Mouse (Mus musculus): ENCODE measurements at regions not wholly inside any gene's neighbourhood (a gene's known extent, or its start where the extent isn't known, plus 50 kb on each side); places are given as distances from the start of the nearest gene placed in this dataset.

DNA sequence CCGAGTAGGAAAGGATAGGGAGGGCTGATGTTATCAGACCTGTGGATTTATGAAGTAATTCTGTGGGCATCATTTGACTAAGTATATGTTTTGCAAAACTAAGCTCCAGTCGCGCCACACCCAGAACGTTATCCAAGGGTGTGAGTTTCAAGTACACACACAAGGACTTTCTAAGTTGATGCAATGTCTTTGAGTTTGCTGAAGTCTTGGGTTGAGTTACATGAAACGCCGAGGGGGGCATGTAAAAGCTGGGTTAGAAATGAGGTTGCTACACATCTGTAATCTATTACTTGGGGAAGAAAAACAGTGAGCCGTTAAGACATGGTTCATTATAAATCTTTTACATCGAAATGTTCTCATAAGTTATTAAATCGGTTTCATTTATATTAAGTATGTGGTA is 102.1 kb upstream of the Cnot2 start:
- H3K4me1 ChIP-seq = no peaks in the 10 kb centered on the region
- peaks cover 7% of the 10 kb centered on the region; the same call in 1 of the 2 replicates for H3K9me3 ChIP-seq
- no peak overlapping the region for H3K27ac ChIP-seq (replicated peaks)
- no peak overlapping the region for H3K4me2 ChIP-seq (replicated peaks)
- ATAC-seq (ENCODE audit: low FRiP score, low read depth) = no peak
- H3K9ac ChIP-seq (replicated peaks) = no peak overlapping the region
- no peak overlapping the region for H3K4me3 ChIP-seq
- no peaks in the 10 kb centered on the region for H3K27me3 ChIP-seq
- H3K36me3 ChIP-seq = no peaks in the 10 kb centered on the region
- WGBS = 81% methylated on average over 9 of the region's 9 CpGs

DNA sequence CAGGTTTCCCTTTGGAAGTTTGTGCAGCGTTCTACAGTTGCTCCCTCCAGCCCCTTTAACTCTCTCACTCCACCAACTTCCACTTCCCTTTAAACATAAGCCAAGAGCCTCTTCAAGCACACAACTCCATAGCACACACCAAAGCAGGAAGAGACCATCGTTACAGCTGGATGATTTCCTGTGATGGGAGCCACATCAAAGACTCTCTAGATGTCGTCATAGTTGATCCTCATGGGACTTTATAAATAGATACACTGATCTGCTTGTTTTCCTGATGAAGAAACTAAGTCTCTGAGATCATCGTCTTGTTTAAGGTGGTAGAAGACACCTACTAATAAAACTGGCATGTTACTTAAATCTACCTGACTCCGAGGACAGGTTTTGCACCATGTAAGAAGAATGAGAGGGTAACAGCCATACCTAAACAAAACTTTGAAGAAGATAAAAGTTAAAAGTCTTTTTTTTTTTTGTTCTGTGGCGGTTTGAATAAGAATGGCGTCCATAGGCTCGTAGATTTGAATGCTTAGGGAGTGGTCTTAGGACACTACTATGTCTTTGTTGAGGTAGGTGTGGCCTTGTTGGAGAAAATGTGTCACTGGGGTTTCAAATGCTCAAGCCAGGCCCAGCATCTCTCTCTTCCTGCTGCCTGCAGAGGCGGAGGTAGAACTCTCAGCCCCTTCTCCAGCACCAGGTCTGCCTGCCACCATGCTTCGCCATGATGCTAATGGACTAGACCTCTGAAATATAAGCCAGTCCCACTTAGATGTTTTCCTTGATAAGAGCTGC is 97.8 kb upstream of the Cnot2 start:
- H3K27ac ChIP-seq (replicated peaks) = no peak overlapping the region
- H3K9ac ChIP-seq (replicated peaks) = no peak overlapping the region
- ATAC-seq (ENCODE audit: low FRiP score, low read depth) = no peak
- no peak overlapping the region for H3K4me3 ChIP-seq
- H3K4me1 ChIP-seq = no peaks in the 10 kb centered on the region
- H3K36me3 ChIP-seq = no peaks in the 10 kb centered on the region
- peaks cover 7% of the 10 kb centered on the region; the same call in 1 of the 2 replicates for H3K9me3 ChIP-seq
- WGBS = 90% methylated on average over 10 of the region's 10 CpGs
- no peaks in the 10 kb centered on the region for H3K27me3 ChIP-seq
- H3K4me2 ChIP-seq (replicated peaks) = no peak overlapping the region

DNA sequence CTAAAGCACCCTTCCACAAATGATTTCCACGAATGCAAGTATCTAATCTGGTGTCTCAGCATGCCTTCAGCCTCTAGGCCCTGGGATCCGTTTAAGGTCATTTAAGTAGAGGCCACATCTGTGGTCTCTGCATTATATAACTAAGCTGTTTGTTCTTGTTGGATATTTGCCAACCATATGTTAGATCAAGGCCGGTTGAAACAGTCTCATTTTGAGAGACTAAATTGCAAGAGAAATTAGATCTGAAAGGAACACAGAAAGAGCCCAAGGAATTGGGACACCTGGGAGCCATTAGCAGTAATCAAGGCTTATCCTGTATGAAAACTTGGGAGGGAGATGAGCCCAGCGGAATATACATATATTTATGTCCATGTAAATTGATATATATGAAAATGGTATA is 96.6 kb upstream of the Cnot2 start:
- 67% methylated on average over 4 of the region's 4 CpGs for WGBS
- ATAC-seq (ENCODE audit: low FRiP score, low read depth) = no peak
- Histone ChIP-seq H3K4me3 (no peak overlapping the region), H3K36me3 (no peaks in the 10 kb centered on the region), H3K4me1 (no peaks in the 10 kb centered on the region), H3K27me3 (no peaks in the 10 kb centered on the region), H3K9ac (replicated peaks) (no peak overlapping the region), H3K4me2 (replicated peaks) (no peak overlapping the region), H3K9me3 (peaks cover 7% of the 10 kb centered on the region; the same call in 1 of the 2 replicates), H3K27ac (replicated peaks) (no peak overlapping the region)

DNA sequence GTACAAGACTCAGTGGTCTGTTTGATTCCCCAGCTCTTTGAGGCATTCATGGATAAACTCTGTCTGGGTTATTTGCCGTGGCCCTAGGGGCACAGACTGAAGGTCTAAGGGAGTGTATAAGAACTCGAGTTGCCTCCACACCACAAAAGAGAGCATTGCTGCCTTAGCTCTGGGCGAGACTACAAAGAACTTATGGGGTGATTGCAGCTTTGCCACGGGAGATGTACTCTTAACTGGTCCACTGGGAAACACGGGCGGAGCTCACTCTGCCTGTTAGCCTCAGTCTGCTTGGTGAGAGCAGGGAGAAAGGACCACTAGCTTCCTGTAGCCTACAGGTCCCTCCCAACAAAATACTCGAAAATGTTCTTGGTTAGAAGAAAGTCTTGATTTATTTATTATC is 93.9 kb upstream of the Cnot2 start:
- 79% methylated on average over 7 of the region's 7 CpGs for WGBS
- no peak overlapping the region for H3K4me3 ChIP-seq
- H3K36me3 ChIP-seq = no peaks in the 10 kb centered on the region
- no peak overlapping the region for H3K9ac ChIP-seq (replicated peaks)
- no peaks in the 10 kb centered on the region for H3K9me3 ChIP-seq
- ATAC-seq (ENCODE audit: low FRiP score, low read depth) = no peak
- no peak overlapping the region for H3K4me2 ChIP-seq (replicated peaks)
- no peaks in the 10 kb centered on the region for H3K4me1 ChIP-seq
- no peak overlapping the region for H3K27ac ChIP-seq (replicated peaks)
- no peaks in the 10 kb centered on the region for H3K27me3 ChIP-seq

DNA sequence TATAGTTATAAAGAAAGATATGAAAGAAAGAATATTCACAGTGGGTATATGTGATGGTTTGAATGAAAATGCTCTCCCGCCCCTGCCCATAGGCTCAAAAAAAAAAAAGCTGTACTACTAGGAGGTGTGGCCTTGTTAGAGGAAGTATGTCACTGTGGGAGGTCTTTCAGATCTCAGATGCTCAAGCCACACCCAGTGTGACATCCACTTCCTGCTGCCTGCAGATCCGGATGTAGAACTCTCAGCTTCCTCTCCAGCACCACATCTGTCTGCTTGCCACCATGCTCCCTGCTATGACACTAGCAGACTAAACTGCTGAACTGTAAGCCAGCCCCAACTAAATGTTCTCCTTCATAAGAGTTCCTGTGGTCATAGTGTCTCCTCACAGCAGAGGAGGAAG is 93.0 kb upstream of the Cnot2 start:
- no peak for ATAC-seq (ENCODE audit: low FRiP score, low read depth)
- H3K9me3 ChIP-seq = no peaks in the 10 kb centered on the region

DNA sequence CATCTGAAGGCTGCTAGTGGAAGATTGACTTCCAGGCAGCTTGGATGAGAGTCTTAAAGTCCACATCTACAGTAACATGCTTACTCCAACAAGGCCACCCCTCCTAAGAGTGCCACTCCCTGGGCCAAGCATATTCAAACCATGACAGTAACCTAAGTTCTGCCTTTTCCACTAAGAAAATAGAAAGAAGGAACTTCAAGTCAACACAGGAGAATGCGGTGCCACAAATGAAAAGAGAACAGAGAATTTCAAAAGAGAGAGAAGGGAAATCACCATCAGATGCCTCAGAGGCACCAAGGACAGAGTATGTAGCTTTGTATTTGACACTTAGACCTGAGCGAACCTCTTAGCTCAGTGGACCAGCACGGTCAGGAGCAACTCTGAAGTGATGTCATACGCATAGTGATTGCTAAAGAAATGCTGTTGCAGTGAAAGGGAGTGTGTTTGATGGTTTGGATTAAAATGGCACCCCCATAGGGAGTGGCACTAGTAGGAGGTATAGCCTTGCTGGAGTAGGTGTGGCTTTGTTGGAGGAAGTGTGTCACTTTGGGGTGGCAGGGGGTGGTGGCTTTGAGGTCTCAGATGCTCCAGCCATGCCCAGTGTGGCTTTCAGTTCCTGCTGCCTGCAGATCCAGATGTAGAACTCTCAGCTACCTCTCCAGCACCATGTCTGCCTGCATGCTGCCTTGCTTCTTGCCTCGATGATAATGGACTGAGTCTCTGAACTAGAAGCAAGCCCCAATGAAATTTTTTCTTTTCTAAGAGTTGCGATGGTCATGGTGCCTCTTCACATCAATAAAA is 77.1 kb upstream of the Cnot2 start:
- Histone ChIP-seq H3K4me1 (no peaks in the 10 kb centered on the region), H3K9me3 (no peaks in the 10 kb centered on the region), H3K4me2 (replicated peaks) (no peak overlapping the region), H3K27ac (replicated peaks) (no peak overlapping the region), H3K36me3 (no peaks in the 10 kb centered on the region), H3K9ac (replicated peaks) (no peak overlapping the region), H3K4me3 (no peak overlapping the region), H3K27me3 (no peaks in the 10 kb centered on the region)
- ATAC-seq (ENCODE audit: low FRiP score, low read depth) = no peak
- WGBS = 92% methylated on average over 6 of the region's 6 CpGs

More for the DNA sequence above, 93.0 kb upstream of the Cnot2 start:
- H3K4me2 ChIP-seq (replicated peaks) = no peak overlapping the region
- H3K4me1 ChIP-seq = no peaks in the 10 kb centered on the region
- H3K36me3 ChIP-seq = no peaks in the 10 kb centered on the region
- H3K27ac ChIP-seq (replicated peaks) = no peak overlapping the region
- no peak overlapping the region for H3K4me3 ChIP-seq
- H3K9ac ChIP-seq (replicated peaks) = no peak overlapping the region
- H3K27me3 ChIP-seq = no peaks in the 10 kb centered on the region
- 79% methylated on average over 2 of the region's 2 CpGs for WGBS

DNA sequence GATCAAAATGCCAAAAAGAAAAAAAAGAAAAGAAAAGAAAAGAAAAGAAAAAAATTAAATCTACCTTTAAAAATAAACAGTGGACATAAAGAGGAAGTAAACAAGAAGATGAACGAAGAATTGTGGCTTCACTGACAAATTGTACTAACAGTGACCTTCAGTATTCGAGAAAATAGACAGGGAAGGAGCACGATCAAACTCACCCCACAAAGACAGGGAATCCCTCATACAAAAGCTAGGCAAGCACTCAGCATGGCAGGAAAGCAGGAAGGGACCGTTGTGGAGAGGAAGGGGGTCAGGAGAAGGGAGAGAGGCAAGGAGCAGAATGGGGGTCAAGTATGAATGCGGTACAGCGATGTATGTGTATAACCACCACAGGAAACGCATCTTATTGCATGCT is 74.6 kb upstream of the Cnot2 start:
- H3K36me3 ChIP-seq = no peaks in the 10 kb centered on the region
- no peak for ATAC-seq (ENCODE audit: low FRiP score, low read depth)
- no peaks in the 10 kb centered on the region for H3K4me1 ChIP-seq
- H3K4me2 ChIP-seq (replicated peaks) = no peak overlapping the region
- no peak overlapping the region for H3K9ac ChIP-seq (replicated peaks)
- 61% methylated on average over 7 of the region's 7 CpGs for WGBS
- H3K27me3 ChIP-seq = no peaks in the 10 kb centered on the region
- H3K9me3 ChIP-seq = no peaks in the 10 kb centered on the region
- no peak overlapping the region for H3K27ac ChIP-seq (replicated peaks)
- H3K4me3 ChIP-seq = no peak overlapping the region

DNA sequence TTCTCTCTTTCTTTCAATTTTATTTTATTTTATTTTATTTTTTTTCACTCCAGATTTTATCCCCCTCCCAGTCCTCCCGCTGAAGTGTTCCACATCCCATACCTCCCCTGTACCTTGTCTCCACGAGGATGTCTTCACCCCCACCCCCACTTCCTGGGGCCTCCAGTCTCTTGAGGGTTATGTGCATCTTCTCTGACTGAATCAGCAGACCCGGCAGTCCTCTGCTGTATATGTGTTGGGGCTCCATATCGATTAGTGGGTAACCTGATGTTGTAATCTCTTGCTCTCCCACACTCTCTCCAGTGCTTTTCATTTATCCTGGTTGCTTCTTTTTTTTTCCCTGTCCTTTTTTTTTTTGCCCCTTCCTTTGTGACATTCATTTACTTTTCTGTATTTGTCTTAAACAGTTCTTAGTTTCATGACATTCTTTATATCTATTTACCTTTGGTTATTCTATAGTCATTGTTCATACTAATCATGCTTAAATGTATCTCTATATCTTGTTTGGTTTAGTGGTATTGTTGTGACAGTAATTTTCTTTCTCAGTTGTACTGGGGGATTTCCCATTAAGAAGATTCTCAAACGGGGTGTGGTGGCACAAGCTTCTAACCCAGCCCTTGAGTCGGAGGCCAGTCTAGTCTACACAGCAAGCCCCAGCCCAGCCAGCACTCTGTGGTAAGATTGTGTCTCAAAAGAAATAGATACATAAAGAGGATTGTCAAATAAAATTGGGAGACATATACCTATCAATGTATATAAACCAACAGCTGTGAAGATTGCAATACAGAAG is 73.9 kb upstream of the Cnot2 start:
- Histone ChIP-seq H3K4me3 (no peak overlapping the region), H3K9me3 (no peaks in the 10 kb centered on the region), H3K27ac (replicated peaks) (no peak overlapping the region), H3K4me2 (replicated peaks) (no peak overlapping the region), H3K4me1 (no peaks in the 10 kb centered on the region), H3K27me3 (no peaks in the 10 kb centered on the region), H3K9ac (replicated peaks) (no peak overlapping the region), H3K36me3 (no peaks in the 10 kb centered on the region)
- WGBS = 79% methylated on average over 6 of the region's 6 CpGs
- ATAC-seq (ENCODE audit: low FRiP score, low read depth) = no peak

DNA sequence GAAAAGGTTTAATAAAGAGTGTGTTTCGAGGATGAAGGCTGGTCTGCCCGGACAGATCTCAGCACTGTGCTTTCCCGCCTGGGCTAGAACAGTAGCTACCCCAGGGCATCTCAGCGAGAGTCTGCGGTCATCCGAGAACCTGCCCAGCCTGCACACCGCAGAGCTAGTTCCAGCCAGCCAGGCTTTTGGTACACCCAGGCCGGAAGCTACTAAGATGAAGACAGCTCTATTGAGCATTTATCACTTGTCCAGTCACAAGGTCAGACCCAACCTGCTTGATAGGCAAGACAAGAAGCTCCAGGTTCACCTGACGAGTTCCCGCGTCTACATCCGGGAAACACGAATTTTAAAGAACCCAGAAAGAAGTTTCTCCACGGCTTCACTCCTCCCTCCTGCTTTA is 72.8 kb upstream of the Cnot2 start:
- Histone ChIP-seq H3K9me3 (no peaks in the 10 kb centered on the region), H3K4me1 (no peaks in the 10 kb centered on the region), H3K9ac (replicated peaks) (no peak overlapping the region), H3K4me3 (no peak overlapping the region), H3K27ac (replicated peaks) (no peak overlapping the region), H3K27me3 (no peaks in the 10 kb centered on the region), H3K36me3 (no peaks in the 10 kb centered on the region), H3K4me2 (replicated peaks) (no peak overlapping the region)
- 92% methylated on average over 14 of the region's 14 CpGs for WGBS
- ATAC-seq (ENCODE audit: low FRiP score, low read depth) = no peak

DNA sequence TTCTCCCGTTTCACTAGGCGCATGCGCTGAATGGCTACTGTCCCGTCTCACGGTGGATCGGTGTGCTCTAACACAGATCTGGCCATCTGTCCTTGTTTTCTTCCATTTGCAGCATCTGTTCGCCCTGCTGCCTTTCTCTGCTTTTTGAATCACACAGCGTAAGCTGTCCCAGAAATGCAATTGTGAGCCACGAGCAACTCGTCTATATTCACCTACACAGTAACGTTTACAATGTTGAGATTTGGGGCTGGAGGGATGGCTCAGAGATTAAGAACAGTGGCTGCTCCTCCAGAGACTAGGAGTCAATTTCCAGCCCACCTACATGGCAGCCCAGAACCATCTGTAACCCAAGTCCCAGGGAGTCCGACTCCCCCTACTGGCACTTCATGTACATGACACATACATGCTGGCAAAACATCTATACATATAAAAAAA is 72.2 kb upstream of the Cnot2 start:
- no peak overlapping the region for H3K4me2 ChIP-seq (replicated peaks)
- H3K36me3 ChIP-seq = no peaks in the 10 kb centered on the region
- H3K27me3 ChIP-seq = no peaks in the 10 kb centered on the region
- H3K4me1 ChIP-seq = no peaks in the 10 kb centered on the region
- no peaks in the 10 kb centered on the region for H3K9me3 ChIP-seq
- no peak overlapping the region for H3K9ac ChIP-seq (replicated peaks)
- no peak for ATAC-seq (ENCODE audit: low FRiP score, low read depth)
- no peak overlapping the region for H3K27ac ChIP-seq (replicated peaks)
- no peak overlapping the region for H3K4me3 ChIP-seq
- 70% methylated on average over 12 of the region's 12 CpGs for WGBS

DNA sequence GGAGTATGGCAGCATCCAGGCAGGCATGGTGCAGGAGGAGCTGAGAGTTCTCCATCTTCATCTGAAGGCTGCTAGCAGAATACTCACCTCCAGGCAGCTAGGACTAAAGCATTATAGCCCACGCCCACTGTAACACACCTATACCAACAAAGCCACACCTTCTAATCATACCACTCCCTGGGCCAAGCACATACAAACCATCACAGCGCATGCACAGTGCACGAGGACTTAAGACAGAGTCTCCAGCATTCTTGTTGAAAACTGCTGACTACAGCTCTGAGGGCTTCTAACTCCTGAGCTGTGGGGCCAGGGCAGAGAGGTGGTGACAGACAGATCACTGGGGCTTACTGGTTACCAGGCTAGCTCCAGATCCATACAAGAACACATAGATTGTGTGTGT is 68.0 kb upstream of the Cnot2 start:
- H3K27me3 ChIP-seq = no peaks in the 10 kb centered on the region
- no peak overlapping the region for H3K4me2 ChIP-seq (replicated peaks)
- no peak overlapping the region for H3K4me3 ChIP-seq
- H3K4me1 ChIP-seq = 0 out of 2 replicates have a peak, but pooled peaks cover 2% of the 10 kb centered on the region
- no peak for ATAC-seq (ENCODE audit: low FRiP score, low read depth)
- no peaks in the 10 kb centered on the region for H3K9me3 ChIP-seq
- no peak overlapping the region for H3K27ac ChIP-seq (replicated peaks)
- H3K9ac ChIP-seq (replicated peaks) = no peak overlapping the region
- no peaks in the 10 kb centered on the region for H3K36me3 ChIP-seq
- WGBS = 94% methylated on average over 3 of the region's 3 CpGs

DNA sequence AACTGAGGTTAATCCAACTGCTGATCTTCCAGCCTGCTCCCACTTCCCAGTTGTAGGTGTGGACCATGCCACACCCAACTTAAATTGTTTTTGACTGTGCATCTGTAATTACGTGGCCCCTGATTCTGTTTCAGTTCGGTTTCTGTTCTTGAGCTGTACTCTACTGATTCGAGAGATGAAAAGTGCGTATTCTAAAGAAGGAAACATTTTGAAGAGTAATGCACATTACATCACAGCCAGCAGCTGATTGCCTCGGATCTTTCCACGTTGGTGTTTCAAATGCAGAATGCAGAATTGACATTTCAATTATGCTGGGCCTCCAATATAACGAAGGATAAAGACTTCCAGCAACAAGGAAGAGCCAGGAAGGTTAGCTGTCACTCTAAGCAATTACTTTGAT is 64.7 kb upstream of the Cnot2 start:
- Histone ChIP-seq H3K4me1 (0 out of 2 replicates have a peak, but pooled peaks cover 2% of the 10 kb centered on the region), H3K36me3 (no peaks in the 10 kb centered on the region), H3K27ac (replicated peaks) (no peak overlapping the region), H3K9me3 (no peaks in the 10 kb centered on the region), H3K9ac (replicated peaks) (no peak overlapping the region), H3K4me3 (no peak overlapping the region), H3K27me3 (no peaks in the 10 kb centered on the region), H3K4me2 (replicated peaks) (no peak overlapping the region)
- 75% methylated on average over 7 of the region's 7 CpGs for WGBS
- no peak for ATAC-seq (ENCODE audit: low FRiP score, low read depth)

All from midbrain, embryonic 12.5 days (tissue).